Mouse (Mus musculus) G1E (cell line): ENCODE measurements around the gene Apaf1. TPM values are rescaled to one million over a fixed set of nuclear protein-coding genes. Genes with fewer than 3 reads are reported as not detected.

Source experiments
- ATAC-seq: 2 replicates; pipeline ENCODE4 v1.8.0; 2016; ENCODE audit warnings: mild to moderate bottlenecking; ENCODE audit not compliant: insufficient number of reproducible peaks, poor library complexity, low FRiP score, severe bottlenecking; ENCODE audit errors: extremely low read depth
- DNase-seq: peaks from one replicate; pipeline ENCODE4 v3.0.0; 2012; ENCODE audit warnings: low spot score
- H3K27me3 ChIP-seq: 2 replicates; pipeline ENCODE4 v1.6.1; 2012; ENCODE audit warnings: mild to moderate bottlenecking, low read length, inconsistent platforms; ENCODE audit not compliant: insufficient read depth
- H3K36me3 ChIP-seq: replicated peaks from 2 replicates; pipeline ENCODE3; 2012; ENCODE audit warnings: mild to moderate bottlenecking, inconsistent platforms
- H3K4me1 ChIP-seq: 2 replicates; pipeline ENCODE4 v1.6.1; 2012; ENCODE audit warnings: low read depth, low read length, inconsistent platforms, mixed read lengths; ENCODE audit not compliant: insufficient read depth
- H3K4me3 ChIP-seq: 2 replicates; pipeline ENCODE4 v1.5.1; 2012; ENCODE audit warnings: low read depth, mild to moderate bottlenecking, inconsistent platforms, low read length, moderate library complexity, mixed read lengths
- H3K9me3 ChIP-seq: replicated peaks from 2 replicates; pipeline ENCODE4 v1.6.1; 2012; ENCODE audit warnings: inconsistent platforms
- CTCF ChIP-seq: IDR thresholded peaks from 2 replicates; pipeline ENCODE4 v1.5.1; 2012; ENCODE audit warnings: low read depth, low read length, inconsistent platforms, mixed read lengths
- GATA1 ChIP-seq: IDR thresholded peaks from 2 replicates; pipeline ENCODE4 v1.6.1; 2012; ENCODE audit warnings: borderline replicate concordance, low read length, inconsistent platforms, mixed read lengths
- GATA2 ChIP-seq: IDR thresholded peaks from 2 replicates; pipeline ENCODE4 v1.6.1; 2012; ENCODE audit warnings: low read depth, low read length, inconsistent platforms, borderline replicate concordance
- POLR2AphosphoS5 ChIP-seq: IDR thresholded peaks from 2 replicates; pipeline ENCODE4 v1.6.1; 2012; ENCODE audit warnings: low read depth, low read length, inconsistent platforms; ENCODE audit not compliant: insufficient replicate concordance
- TAL1 ChIP-seq: conservative IDR thresholded peaks from 2 replicates; pipeline ENCODE4 v1.6.1; 2012; ENCODE audit warnings: low read depth, low read length, inconsistent platforms, mixed read lengths
- polyA plus RNA-seq: library from polyadenylated mRNA; stranded (reverse); fragments of >175 nt; gene quantifications from 2 replicates; pipeline ENCODE4 v1.2.3, GENCODE M21; 2012
- total RNA-seq, 2 experiments: library from RNA; stranded (forward) in 1 of 2; stranded (reverse) in 1 of 2; fragments of 200-1000 nt in 1 of 2; fragments of >200 nt in 1 of 2; fragmentation: Nextera tagmentation in 1 of 2; gene quantifications; 2 replicates each; pipeline ENCODE4 v1.2.3; 2014 to 2017

Gene Apaf1
- total and polyA plus RNA-seq, 3 experiments: 17.4 to 42.7 (median 40.6) TPM

- Histone ChIP-seq H3K9me3 (no peaks in the 10 kb centered on the region), H3K4me3 (no peak overlapping the region), H3K36me3 (no peaks in the 10 kb centered on the region), H3K27me3 (peaks cover 4% of the 10 kb centered on the region; the same call in 1 of the 2 replicates), H3K4me1 (no peaks in the 10 kb centered on the region)
- ATAC-seq (no peak), DNase-seq (no peak)
- TF ChIP-seq POLR2AphosphoS5 (no peak), GATA2 (no peak), TAL1 (no peak), CTCF (no peak)
Observed at GRCm38 (mm10) chr10:91105981-91106380, 23.4 kb upstream of the Apaf1 start.

- TF ChIP-seq GATA1: no peak
- no peak for TF ChIP-seq TAL1
- no peak for TF ChIP-seq GATA2
- no peak for TF ChIP-seq POLR2AphosphoS5
- no peak for TF ChIP-seq CTCF
- H3K9me3 ChIP-seq: no peaks in the 10 kb centered on the region
- H3K27me3 ChIP-seq: no peaks in the 10 kb centered on the region
- H3K36me3 ChIP-seq: peaks cover 2% of the 10 kb centered on the region
- H3K4me1 ChIP-seq: no peaks in the 10 kb centered on the region
- DNase-seq (no peak), ATAC-seq (no peak)
- no peak overlapping the region for H3K4me3 ChIP-seq
Observed at GRCm38 (mm10) chr10:91102799-91103590, 20.4 kb upstream of the Apaf1 start.

- no peaks in the 10 kb centered on the region for H3K27me3 ChIP-seq
- no peaks in the 10 kb centered on the region for H3K4me1 ChIP-seq
- no peak for ATAC-seq
Observed at GRCm38 (mm10) chr10:91101936-91102335, 19.4 kb upstream of the Apaf1 start.

DNA sequence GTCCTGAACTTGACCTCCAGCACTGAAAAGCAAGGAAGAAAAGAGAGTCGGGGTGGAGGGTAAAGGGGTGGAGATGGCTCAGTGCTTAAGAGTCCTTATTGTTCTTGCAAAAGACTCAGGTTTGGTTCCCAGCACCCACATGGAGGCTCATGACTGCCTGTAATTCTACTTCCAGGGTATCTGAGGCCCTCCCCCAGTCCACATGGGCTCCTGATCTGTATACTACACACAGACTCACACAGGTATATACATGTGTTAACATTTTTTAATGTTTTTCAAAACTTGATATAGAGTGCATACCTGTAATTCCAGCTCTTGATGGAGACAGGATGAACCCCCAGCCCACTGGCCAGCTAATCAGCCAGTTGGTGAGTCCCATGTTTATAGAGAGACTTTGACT is 17.5 kb upstream of the Apaf1 start:
- peaks cover 7% of the 10 kb centered on the region for H3K36me3 ChIP-seq
- DNase-seq (no peak), ATAC-seq (no peak)
- H3K27me3 ChIP-seq: no peaks in the 10 kb centered on the region
- no peaks in the 10 kb centered on the region for H3K9me3 ChIP-seq
- no peaks in the 10 kb centered on the region for H3K4me1 ChIP-seq
- TF ChIP-seq GATA2 (no peak), GATA1 (no peak), TAL1 (no peak), CTCF (no peak), POLR2AphosphoS5 (no peak)
- H3K4me3 ChIP-seq: no peak overlapping the region

More at GRCm38 (mm10) chr10:91101936-91102335, 19.4 kb upstream of the Apaf1 start:
- Histone ChIP-seq H3K36me3 (peaks cover 2% of the 10 kb centered on the region), H3K4me3 (no peak overlapping the region), H3K9me3 (no peaks in the 10 kb centered on the region)
- DNase-seq: no peak
- TF ChIP-seq POLR2AphosphoS5 (no peak), CTCF (no peak), GATA2 (no peak), TAL1 (no peak), GATA1 (no peak)

- DNase-seq: no peak
Observed at GRCm38 (mm10) chr10:91098056-91098455, 15.5 kb upstream of the Apaf1 start.

DNA sequence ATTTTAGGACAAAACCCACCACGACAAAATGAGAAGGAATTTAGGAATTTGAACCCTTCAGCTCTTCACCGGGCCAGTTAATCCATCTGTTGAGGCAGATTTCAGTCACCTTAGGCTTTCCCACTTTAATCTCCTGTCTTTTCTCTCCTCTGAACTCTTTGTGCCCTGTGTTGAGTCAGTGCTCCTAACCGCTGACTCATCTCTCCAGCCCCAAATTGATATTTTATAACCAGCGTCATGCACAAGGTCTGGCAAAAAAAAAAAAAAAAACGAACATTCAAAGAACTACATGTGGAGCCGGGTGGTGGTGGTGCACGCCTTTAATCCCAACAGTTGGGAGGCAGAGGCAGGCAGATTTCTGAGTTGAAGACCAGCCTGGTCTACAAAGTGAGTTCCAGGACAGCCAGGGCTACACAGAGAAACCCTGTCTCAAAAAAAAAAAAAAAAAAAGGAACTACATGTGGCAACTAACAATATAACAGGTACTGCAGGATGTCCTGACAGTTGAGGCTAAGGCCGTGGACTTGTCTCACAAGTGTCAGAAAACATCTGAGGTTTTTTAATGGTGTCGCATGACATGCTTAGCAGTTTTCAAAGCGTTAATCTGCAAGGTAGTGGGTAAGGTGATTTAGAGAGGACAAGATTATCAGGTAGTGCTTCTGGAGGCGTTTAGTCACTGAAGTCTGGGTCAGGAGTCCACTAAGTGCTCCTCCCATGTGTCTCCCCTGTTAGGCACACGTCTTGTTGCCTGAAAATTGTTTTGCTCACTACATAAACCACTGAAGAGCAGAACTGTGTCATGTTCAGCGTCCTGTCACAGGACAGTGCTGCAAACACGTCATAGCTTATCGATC is 11.9 kb upstream of the Apaf1 start:
- no peaks in the 10 kb centered on the region for H3K9me3 ChIP-seq
- ATAC-seq (peak; percentile 57), DNase-seq (no peak)
- peaks cover 15% of the 10 kb centered on the region for H3K36me3 ChIP-seq
- peaks cover 9% of the 10 kb centered on the region for H3K4me1 ChIP-seq
- H3K27me3 ChIP-seq: no peaks in the 10 kb centered on the region
- no peak overlapping the region for H3K4me3 ChIP-seq
- TF ChIP-seq GATA1: no peak
- TF ChIP-seq TAL1: no peak
- TF ChIP-seq GATA2: no peak
- no peak for TF ChIP-seq POLR2AphosphoS5
- TF ChIP-seq CTCF: no peak

More at GRCm38 (mm10) chr10:91098056-91098455, 15.5 kb upstream of the Apaf1 start:
- TF ChIP-seq GATA1: no peak
- TF ChIP-seq GATA2: no peak
- TF ChIP-seq POLR2AphosphoS5: no peak
- no peak for TF ChIP-seq TAL1
- no peak for TF ChIP-seq CTCF
- no peaks in the 10 kb centered on the region for H3K9me3 ChIP-seq
- no peaks in the 10 kb centered on the region for H3K27me3 ChIP-seq
- H3K36me3 ChIP-seq: peaks cover 15% of the 10 kb centered on the region
- no peak for ATAC-seq
- H3K4me3 ChIP-seq: no peak overlapping the region
- H3K4me1 ChIP-seq: peaks cover 9% of the 10 kb centered on the region

DNA sequence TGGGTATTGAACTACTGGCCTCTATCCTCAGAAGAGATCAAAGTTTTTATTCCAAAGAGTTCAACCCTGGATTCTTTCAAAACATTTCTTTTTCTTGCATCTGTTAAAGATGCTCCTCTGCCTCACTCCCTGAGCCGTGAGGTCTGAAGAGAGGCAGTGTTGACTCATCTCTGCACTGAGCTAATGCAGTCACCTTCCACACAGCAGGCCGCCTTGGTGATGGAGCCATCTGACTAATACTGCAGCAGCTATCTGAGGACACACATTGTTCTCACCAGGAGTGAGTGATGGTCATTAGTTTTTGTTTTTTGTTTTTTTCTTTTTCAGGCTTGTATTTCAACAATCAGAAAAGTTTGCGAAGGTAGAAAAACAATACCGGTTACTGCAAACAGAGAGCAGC is 10.2 kb upstream of the Apaf1 start:
- H3K9me3 ChIP-seq: no peaks in the 10 kb centered on the region
- DNase-seq: no peak
- ATAC-seq: no peak

More for the DNA sequence above, 10.2 kb upstream of the Apaf1 start:
- TF ChIP-seq TAL1 (no peak), GATA1 (no peak), POLR2AphosphoS5 (no peak)
- peaks cover 13% of the 10 kb centered on the region for H3K36me3 ChIP-seq
- H3K27me3 ChIP-seq: no peaks in the 10 kb centered on the region
- H3K4me3 ChIP-seq: no peak overlapping the region
- H3K4me1 ChIP-seq: peaks cover 9% of the 10 kb centered on the region
